Mouse (Mus musculus) adrenal gland, adult (tissue): ENCODE measurements around the gene Scaf11.
A peak's percentile ranks its signal among the peaks of the same experiment; 100 is the strongest.
"Not testable (repeated sequence)": the region's sequence is repeated elsewhere in the genome, so short reads cannot be mapped to it uniquely, and the experiment has no call there.

Source experiments
- DNase-seq, 2 experiments: peaks; one replicate each; pipeline ENCODE4 v3.0.0; 2022 to 2023; ENCODE audit warnings: low spot score in 1 of 2; ENCODE audit not compliant: inconsistent age in 2 of 2

Gene Scaf11

DNA sequence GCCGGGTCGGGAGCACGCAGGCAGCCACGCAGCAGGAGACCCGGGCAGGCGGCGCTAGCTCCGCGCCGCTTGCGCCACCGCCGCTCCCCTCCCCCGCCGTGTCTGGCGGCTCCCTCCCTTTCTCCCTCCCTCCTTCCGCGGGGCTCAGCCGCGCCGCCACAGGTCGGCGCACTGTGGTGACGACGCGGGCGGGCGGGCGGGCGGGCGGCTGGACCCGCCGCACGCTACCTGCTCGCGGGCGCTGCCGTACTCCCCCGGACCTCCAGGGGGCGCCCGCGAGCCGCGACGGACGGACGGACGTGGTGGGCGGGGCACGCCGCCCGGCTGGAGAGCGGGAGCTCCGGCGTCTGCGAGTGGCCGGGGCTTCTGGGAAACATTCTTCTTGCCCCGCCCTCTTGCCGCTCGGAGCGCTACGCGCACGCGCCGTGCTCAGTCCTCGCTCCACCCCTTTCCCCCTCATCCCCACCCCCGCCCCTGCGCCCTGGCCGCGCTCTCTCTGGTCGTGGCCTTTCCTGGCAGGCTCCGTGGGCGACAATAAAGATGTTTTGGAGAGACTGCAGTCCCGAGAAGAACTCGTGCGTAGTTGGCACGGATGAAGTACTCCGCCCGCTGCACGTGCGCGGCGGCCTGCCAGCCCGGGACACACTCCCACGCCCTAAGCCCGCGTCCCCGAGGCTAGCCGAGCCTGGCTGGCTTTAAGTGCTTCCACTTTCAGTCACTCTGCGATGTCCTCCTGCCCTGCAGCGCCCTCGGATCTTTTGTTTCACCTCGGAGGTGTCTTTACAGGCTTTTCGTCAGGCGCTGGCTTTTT is at the start of gene Scaf11:
Gene Scaf11 (minus strand): TSS at position 114 of the 811 bp plus-strand sequence.
- DNase-seq, result peak; percentile 97 to 98

DNA sequence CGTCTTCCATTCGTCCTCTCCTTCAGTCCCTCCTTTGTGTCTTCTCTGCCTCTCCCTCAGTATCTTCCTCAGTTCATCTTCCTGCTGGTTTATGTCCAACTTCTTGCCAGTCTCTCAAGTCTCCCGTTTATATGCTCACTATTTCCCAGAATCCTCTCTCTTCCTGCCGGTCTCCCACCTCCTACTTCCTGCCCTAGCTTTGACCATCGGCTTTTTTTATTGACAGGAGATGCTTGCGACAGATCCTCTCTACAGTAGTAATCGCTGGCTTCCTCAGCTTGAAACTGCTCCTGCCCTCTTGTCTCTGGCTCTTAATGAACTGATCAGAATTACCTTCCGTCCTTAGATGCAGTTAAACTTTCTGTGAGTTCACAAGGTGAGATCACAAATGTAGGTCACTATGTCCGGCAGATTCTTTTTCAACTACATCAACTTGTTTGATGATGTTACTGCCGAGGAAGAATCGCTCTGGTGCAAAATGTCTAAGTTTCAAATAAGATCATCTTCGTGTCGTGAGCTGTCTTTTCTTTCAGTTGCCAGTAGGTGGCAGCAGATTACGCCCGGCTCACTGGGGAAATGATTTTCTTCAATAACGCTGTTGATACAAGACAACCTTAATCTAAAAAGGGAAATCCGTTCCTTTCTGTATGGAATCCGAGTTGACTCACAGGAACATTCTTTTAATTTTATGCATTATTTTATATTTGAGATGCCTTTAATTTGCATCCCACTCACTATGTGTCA is 46.6 kb upstream of the Scaf11 start:
- peak; percentile 41 to 81 for DNase-seq

DNA sequence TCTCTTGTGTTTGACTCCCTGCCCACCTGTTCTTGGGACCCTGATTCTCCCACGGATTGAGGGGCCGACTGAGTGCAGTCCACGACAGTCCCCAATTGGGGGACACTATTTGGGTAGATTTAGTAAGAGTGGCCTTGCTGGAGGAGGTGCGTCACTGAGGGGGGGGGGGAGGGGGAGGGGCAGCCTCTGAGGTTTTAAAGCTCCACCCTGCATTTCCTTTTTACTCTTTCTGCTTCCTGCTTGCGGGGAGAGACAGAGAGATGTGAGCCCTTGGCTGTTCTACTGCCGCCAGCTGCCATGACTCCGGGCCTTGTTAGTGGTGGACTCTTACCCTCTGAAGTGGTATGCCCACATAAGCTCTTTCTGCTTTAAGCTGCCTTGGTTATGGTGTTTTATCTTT is 37.0 kb upstream of the Scaf11 start:
- no peak for DNase-seq

DNA sequence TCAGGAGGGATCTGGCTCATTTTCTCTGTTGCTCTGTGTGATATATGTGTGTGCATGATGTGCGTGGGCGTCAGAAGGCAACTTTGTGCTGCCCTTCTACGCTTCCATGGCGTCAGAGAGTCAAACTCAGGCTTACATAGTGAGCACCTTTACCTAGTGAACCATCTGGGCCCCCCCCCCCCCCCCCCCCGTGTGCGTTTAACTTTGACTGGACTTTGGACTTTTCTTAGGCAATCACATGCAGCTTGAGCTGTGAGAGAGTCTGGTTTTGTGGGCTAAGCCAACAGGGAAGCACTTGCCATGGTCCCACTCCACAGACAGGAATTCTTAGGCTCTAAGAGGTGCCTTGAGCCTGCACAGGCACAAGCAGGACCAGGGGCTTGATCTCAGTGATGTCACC is 33.6 kb upstream of the Scaf11 start:
- no peak for DNase-seq

GRCm38 (mm10) chr15:96493573-96493972 is 32.9 kb upstream of the Scaf11 start:
- no peak for DNase-seq

- DNase-seq, result not testable (repeated sequence)
These were observed 32.3 kb upstream of the Scaf11 start for GRCm38 (mm10) chr15:96492919-96493318.

DNA sequence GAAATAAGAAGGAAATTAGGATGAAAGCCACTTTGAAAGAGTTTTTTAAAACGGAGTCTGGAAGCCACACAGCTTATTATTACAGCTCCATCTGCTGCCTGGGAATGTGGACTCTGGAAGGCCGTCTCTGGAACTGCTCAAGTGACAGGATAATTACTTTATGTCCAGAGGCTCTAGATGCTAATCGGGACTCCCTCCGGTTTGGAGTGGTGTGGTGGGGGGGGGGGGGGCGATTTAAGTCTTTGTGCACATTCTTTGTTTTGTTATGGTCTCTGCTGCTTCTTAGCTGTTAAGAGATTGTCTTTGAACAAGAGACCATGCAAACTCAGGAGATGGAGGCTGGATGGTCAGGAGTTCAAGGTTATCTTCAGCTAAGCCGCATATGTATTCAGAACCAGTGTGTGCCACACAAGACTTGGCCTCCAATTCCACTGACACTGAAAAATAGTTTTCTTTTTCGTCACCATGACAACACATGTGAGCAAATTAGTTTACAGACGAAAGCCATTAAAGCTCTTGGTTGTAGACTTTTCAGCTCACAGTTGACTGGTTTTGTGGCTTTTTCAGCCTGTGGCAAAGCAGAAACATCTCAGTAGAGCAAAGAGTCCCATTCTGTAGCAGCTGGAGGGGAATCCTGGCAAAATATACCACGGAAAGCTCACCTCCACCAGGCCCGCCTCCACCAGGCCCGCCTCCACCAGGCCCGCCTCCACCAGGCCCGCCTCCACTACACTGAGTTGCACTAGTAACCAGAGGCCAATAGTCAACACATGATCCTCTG is 31.4 kb upstream of the Scaf11 start:
- peak in 1 of 2 experiments; percentile 48 for DNase-seq

DNA sequence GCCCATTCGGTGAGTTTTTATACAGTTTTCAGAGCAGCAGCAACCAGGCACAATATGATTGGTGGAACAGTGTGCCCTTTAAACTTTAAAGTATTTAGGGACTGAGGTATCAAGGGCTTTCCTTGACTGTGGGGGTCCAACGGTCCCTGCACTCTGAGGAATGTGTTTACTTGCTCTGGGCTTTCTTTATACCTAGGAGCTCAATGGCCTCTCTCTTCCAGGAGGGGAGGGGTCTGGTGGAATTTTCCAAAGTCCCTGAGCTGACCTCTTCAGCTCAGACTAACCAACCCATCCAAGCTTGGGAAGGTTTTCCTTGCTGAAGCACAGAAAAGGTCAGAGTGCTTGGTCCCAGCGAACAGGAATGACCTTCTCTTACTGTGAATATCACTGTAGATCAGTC is 30.8 kb upstream of the Scaf11 start:
- no peak for DNase-seq

- no peak for DNase-seq
These were observed 29.5 kb upstream of the Scaf11 start for GRCm38 (mm10) chr15:96490123-96490522.

DNA sequence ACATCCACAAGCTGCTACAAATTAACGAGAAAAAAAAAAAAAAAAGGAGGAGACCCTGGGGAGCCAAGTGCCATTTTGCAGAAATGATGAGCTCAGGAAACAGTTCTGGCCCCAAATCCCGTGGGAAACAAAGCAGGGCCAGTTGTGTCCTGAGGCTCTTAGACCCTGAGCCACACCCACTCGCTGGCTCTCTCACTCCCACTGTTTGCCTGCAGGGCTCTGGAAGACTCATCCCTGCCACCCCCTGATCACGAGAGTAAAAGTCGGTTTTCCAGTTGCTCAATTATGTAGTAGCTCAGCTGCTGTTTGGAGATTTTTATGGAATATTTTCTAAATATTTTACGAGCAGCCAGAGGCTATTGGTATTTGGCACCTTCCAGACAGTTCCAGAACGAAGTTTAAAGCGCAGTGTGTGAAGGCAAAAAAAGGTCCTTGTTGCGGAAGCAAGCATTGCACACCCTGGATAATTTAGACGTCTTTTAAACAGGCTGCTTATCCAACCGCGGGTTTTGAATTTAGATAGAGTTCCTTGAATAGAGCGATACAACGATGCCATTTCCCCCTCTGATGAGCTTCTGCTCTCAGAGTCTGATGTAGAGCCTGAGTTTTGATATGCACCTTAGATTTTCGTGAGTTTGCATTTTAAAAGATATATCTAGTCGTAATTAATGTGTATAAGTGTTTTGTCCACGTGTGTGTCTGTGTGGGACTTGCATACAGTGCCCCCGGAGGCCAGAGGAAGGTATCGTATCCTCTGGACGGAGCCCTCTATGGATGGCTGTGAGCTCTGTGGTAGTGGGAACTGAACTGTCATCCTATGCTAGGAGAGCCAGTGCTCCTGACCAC is 28.5 kb upstream of the Scaf11 start:
- DNase-seq, result no peak

DNA sequence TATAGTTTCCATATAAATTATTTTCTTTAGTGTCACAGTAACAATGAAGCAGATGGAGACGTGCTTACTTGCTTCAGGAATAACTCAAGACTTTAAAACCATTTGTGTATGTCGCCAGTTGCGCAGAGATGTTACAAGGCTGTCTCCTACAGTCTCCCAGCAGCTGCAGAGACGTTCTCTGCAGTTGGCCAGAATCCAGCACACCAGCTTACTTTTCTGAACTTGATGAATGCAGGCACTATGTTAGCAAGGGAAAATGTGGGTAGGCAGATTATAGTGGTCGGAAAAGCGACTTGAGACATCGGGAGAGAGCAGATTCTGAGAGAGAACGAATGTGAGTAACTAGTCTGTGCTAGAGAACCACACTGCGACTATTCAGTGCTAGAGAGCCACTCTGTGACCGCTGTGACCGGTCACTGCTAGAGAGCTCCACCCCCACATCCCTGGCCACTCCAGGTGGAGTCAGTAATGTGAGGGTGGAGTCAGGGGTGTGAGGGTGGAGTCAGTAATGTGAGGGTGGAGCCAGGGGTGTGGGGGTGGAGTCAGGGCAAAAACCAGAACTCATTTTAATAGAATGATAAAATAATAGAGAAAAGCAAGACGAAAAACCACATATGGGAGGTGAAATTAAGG is 26.5 kb upstream of the Scaf11 start:
- no peak for DNase-seq

GRCm38 (mm10) chr15:96480822-96481221 is 20.2 kb upstream of the Scaf11 start:
- no peak for DNase-seq

DNA sequence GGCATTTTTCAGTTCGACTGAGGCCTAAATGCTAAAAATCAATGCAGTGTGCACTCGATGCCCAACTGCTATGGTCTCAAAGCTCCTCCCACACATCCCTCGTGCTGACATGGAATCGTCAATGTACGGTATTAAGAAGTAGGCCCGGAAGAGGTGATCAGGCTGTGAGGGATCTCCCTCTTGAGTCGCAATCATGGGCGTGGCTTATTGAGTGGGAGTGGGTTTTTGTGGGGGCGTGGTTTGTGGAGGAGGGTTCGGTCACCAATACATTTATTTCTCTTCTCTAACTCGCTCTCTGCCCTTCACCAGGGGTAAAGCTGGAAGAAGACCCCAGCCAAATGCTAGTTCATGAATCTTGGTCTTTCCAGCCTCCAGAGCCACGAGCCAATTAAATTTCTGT is 17.4 kb upstream of the Scaf11 start:
- no peak for DNase-seq

GRCm38 (mm10) chr15:96476359-96476758 is 15.7 kb upstream of the Scaf11 start:
- DNase-seq, result peak; percentile 86 to 97

GRCm38 (mm10) chr15:96475571-96475972 is 14.9 kb upstream of the Scaf11 start:
- DNase-seq, result peak in 1 of 2 experiments; percentile 24

- DNase-seq, result peak in 1 of 2 experiments; percentile 54
These were observed 13.8 kb upstream of the Scaf11 start for GRCm38 (mm10) chr15:96474325-96474955.

GRCm38 (mm10) chr15:96473920-96474319 is 13.3 kb upstream of the Scaf11 start:
- DNase-seq, result no peak

DNA sequence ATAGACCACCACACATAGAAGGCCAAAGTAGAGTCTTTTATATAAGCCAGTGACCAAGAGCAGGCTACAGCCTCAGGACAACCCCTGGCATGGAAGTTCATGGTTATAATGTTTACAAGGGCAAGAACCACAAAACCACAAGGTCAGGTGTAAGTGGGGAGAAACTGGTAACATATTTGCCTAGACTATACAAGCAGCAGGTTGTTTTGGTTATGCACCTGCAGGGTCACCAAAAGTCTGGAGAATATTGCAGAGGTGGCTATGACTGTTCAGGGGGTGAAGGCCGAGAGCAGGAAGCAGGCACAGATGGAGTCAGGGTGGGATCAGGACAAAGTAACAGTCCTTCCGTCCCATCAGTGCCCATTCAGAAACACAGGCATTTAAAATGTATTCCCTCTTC is 7.7 kb upstream of the Scaf11 start:
- DNase-seq, result no peak

DNA sequence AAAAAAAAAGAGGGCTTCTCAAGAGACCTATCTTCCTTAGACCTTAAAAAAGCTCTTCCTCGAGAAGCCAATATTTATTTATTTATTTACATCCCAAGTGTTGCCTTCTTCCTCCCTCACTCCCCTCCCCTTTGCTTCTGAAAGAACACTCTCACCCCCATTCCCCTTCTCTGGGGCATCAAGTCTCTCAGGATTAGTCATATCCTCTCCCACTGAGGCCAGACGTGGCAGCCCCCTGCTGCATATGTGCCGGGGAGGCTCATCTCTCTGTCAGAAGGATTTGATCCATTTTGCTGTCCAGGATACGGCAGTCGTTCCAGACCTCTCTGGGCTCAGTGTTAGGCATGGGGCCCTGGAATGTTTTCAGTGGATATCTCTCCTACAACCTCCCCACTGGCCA is 7.2 kb upstream of the Scaf11 start:
- DNase-seq, result no peak
